In genomic region chr7:113188566-113188965, GRCm38 (mm10) we compare ENCODE assay signal across 31 mouse cellular contexts.
"Had no signal": no experiment of that assay in that cellular context is flagged by ENCODE, and none has a peak within 500 bp of the region (broad histone marks: within the 10 kb centered on the region; RNA-seq: fewer than 3 reads in every experiment).

No protein-coding gene starts in this region.

- H3K27me3 ChIP-seq: limb, embryonic 12.5 days; limb, embryonic 13.5 days; limb, embryonic 15.5 days; liver, embryonic 12.5 days; liver, embryonic 13.5 days; liver, embryonic 15.5 days; lung, embryonic 15.5 days; midbrain, embryonic 12.5 days; midbrain, embryonic 13.5 days; midbrain, embryonic 15.5 days had no signal

- ATAC-seq: liver, embryonic 12.5 days; liver, postnatal 0 days; lung, postnatal 0 days; midbrain, embryonic 13.5 days; midbrain, embryonic 15.5 days; midbrain, embryonic 16.5 days had no signal

- H3K9ac ChIP-seq: limb, embryonic 12.5 days; limb, embryonic 13.5 days; limb, embryonic 15.5 days; liver, embryonic 12.5 days; liver, embryonic 13.5 days; liver, embryonic 14.5 days; liver, embryonic 15.5 days; liver, postnatal 0 days; lung, embryonic 14.5 days; lung, embryonic 15.5 days; midbrain, embryonic 12.5 days; midbrain, embryonic 13.5 days; midbrain, embryonic 15.5 days had no signal

- DNase-seq: left cerebral cortex, postnatal 4 days; liver; liver, embryonic 13.5 days; liver, postnatal 0 days; lung, adult 18-20 months; lung, adult 2 months; lung, embryonic 14.5 days; lung, postnatal 10 days; lung, postnatal 14 days; lung, postnatal 36 days; lung, postnatal 4 days; midbrain, embryonic 14.5 days had no signal

- H3K36me3 ChIP-seq: limb, embryonic 10.5 days; limb, embryonic 12.5 days; limb, embryonic 13.5 days; limb, embryonic 15.5 days; liver, embryonic 12.5 days; liver, embryonic 13.5 days; liver, embryonic 15.5 days; lung, embryonic 15.5 days; midbrain, embryonic 10.5 days; midbrain, embryonic 12.5 days; midbrain, embryonic 13.5 days; midbrain, embryonic 15.5 days had no signal

- H3K9me3 ChIP-seq: limb, embryonic 10.5 days; limb, embryonic 12.5 days; limb, embryonic 13.5 days; limb, embryonic 15.5 days; liver, embryonic 12.5 days; liver, embryonic 13.5 days; liver, embryonic 15.5 days; lung, embryonic 15.5 days; midbrain, embryonic 10.5 days; midbrain, embryonic 12.5 days; midbrain, embryonic 13.5 days; midbrain, embryonic 15.5 days had no signal

- H3K27ac ChIP-seq: limb, embryonic 10.5 days; limb, embryonic 12.5 days; limb, embryonic 13.5 days; limb, embryonic 15.5 days; liver, embryonic 12.5 days; liver, embryonic 13.5 days; liver, embryonic 14.5 days; liver, embryonic 15.5 days; lung, embryonic 15.5 days; macrophage; midbrain, embryonic 10.5 days; midbrain, embryonic 12.5 days; midbrain, embryonic 13.5 days; midbrain, embryonic 15.5 days had no signal

- H3K4me1 ChIP-seq: limb, embryonic 12.5 days; limb, embryonic 13.5 days; limb, embryonic 15.5 days; liver, embryonic 12.5 days; liver, embryonic 13.5 days; liver, embryonic 15.5 days; megakaryocyte, embryonic 14.5 days; midbrain, embryonic 12.5 days; midbrain, embryonic 13.5 days; midbrain, embryonic 15.5 days had no signal

- H3K4me3 ChIP-seq: limb, embryonic 10.5 days; limb, embryonic 12.5 days; limb, embryonic 13.5 days; limb, embryonic 15.5 days; liver, embryonic 12.5 days; liver, embryonic 13.5 days; liver, embryonic 15.5 days; lung, embryonic 15.5 days; megakaryocyte, embryonic 14.5 days; midbrain, embryonic 10.5 days; midbrain, embryonic 12.5 days; midbrain, embryonic 13.5 days; midbrain, embryonic 15.5 days; myocyte had no signal

- H3K4me2 ChIP-seq: limb, embryonic 12.5 days; limb, embryonic 13.5 days; limb, embryonic 15.5 days; liver, embryonic 11.5 days; liver, embryonic 12.5 days; liver, embryonic 13.5 days; liver, embryonic 15.5 days; lung, embryonic 14.5 days; lung, embryonic 15.5 days; midbrain, embryonic 11.5 days; midbrain, embryonic 12.5 days; midbrain, embryonic 13.5 days; midbrain, embryonic 15.5 days had no signal
